Mouse (Mus musculus) A20 (cell line): ENCODE results near the gene Parp16.
"Not testable (repeated sequence)": the region's sequence is repeated elsewhere in the genome, so short reads cannot be mapped to it uniquely, and the experiment has no call there.

Experiments used
- DNase-seq: peaks from one replicate; pipeline ENCODE4 v3.0.0-alpha.2; 2011; ENCODE audit warnings: low read depth, low spot score

Gene Parp16

DNA sequence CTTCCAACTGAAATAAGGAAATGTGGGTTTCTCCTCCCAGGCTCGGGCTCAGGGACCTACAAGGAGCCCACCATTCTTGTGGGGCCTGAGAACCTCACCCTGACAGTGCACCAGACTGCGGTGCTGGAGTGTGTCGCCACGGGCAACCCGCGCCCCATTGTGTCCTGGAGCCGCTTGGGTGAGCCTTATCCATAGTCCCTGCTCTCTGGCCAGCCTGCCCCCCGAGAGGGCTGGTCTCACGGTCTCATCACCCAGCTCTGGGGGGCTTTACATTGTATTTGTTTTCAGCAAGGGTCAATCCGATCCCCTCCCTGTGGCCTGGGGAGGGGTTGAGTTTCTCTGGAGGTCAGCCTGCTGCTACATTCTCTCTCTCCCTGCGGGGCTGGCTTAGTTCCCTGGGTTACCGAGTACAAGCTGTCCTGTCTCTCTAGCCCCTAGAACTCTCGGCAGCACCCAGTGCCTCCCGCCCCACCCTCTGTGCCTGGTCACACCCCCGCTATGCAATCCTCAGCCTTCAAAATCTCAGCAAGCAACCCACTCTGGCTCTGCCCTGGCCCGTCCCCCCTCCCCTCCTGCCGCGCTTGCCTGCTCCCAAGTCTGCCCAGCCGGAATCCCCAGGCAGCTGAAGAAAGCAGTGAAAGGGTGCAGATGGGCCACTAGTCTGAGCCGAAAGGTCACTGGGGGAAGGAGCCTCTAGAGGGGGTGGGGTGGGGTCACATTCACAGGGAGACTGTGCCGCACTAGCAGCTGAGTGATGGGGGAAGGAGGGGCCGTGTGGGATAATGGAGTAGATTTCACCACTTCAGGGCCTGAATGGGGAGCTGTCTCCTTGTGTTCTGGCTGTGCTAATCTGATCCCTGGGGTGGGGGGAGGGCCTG, 16.6 kb upstream of the Parp16 start:
- DNase-seq, result no peak

DNA sequence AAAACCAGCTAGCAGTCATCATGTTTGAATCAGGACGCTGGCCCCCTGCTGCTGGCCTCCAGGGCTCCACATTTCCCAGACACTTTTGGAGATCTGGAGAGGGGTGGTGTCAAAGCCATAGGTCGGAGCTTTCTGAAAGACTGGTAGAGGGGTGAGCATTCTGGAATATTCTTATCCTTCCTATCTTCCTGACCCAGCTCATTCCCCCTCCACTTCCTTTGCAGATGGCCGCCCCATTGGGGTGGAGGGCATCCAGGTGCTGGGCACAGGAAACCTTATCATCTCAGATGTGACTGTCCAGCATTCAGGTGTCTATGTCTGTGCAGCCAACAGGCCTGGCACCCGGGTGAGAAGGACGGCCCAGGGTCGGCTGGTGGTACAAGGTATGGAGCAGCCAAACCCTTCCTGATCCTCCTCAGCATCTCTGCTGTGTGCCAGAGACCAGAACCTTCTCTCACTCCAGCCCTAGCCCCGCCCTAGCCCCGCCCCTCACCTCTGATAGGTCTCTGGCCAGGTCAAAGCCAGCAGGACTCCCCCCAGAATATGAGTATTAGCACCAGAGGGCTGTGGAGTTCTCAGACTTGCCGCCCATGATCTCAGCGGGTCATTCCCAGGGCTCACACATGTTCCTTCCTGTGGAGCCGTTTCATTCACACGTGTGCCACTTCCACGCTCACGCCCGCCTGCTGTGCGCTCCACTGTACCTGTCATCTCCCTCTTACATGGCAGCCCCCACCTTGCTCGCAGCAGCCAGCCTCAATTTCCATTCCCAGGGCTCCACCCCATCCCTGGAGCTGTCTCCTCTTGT, 15.1 kb upstream of the Parp16 start:
- DNase-seq, result peak; percentile 53

DNA sequence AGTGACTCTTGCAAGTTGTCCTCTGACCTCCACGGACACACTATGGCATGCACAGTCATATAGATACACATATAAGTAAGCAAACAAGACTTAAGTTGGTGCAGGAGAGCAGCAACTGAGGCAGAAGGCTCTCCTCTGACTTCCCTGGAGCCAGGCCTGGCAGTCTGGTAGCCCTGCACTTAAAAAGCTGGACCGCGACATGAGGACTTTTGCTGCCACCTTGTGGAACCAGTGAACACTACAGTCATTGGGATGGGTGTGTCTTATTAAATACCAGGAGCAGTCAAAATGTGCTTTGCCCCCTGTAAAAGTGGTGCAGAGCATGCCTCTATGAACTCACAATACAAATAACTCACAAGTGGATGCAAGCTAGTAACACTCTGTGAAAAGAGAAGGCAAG, 6.6 kb upstream of the Parp16 start:
- peak; percentile 83 for DNase-seq

DNA sequence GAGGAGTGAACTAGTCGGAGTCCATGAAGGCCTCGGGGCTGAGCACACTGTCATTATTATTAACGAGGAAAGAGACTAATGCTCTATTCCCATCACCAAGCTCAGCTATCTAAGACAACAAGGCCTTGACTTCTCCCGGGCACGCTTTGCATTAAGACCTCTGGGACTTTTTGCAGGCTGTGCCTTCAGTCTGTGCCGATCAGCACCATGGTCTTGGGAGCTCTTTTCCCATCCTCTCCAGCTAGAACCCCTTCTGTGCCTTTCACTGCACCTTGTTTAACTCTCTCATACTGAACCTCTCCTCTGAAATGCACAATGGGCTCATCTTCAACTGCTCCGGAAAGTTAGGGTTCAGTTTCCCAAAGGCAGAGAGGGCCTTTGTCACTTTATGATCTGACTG, 4.8 kb upstream of the Parp16 start:
- DNase-seq, result no peak

DNA sequence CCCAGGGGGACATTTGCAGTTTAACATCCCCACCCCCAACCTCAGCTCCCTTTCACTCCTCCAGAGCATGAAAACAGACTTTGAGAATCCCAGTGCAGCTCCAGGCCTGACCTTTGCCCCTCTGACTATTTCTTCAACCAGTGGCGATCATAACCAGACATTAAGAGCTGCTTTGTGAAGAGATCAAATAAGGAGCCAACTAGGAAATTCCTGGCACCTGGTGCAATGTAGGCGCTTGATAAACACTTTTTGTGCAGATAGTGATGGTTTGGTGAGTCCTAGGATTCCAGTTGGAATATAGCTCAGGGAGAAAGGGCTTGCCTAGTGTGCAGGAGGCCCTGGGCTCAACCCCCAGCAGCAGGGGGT, 3.8 kb upstream of the Parp16 start:
- DNase-seq, result no peak

DNA sequence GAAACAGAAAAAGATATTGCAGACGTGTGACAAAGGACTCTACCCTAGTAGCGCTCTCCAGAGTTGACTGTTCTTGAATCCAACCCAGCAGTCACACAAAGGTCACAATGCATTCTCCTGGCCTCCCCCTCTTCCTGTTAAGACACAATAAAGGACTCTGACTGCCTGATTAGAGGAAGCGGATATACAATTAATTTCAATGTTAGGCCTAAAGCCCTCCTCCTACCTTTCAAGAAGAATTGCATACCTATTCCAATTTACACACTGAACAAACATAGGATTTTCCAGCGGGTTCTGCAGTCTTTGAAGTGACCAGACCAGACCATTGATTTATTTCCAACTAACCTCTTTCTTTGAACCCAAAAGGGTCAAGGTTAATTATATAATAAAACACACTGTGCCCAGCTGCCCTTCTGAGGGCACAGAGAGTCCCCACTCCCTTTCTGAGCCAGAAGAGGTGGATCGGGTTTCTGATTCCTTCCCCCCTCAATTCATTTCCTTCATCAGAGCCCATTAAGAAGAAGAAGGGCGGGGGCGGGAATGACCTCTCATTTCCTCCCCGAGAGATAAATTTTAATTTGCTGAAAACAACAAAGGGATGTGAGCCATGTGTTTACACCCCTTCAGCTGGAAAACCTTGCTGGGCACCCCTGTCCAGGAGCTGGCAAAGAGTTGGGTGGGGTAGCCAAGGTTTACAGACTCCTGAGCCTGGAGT, 3.2 kb upstream of the Parp16 start:
- DNase-seq, result no peak

DNA sequence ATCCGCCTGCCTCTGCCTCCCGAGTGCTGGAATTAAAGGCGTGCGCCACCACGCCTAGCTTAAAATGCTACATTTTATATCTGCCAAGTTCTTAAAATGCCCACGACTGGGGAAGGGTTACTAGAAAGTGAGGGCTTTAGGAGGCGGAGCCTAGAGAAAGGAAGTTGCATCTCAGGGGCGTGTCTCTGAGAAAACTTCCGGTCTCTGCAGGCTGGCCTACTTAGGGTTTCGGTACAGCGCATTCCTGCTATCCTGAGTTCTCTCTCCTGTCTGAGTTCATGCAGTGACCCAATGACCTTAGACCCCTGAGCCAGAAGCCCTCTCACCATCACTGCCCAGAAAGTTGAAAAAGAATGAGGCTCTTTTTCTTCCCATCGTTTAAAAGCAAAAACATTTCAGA, 1.9 kb upstream of the Parp16 start:
- DNase-seq, result peak; percentile 80

DNA sequence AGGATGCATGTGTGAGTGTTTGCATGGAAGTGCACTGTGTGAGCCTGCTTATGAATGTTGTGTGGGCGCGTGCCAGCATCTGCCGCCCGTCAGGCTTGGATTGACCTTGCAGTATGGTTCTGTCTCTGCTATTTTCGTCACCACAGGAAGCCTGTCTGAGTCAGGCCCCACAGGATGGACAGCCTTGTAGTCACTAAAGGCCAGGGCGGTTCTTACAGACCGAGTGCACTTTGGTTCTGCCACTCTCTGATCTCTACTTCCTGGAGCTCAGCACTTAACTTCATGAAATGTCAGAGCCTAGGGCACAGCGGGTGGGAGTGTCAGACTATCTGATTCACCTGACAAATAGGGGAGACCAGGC, 448 bp downstream of the Parp16 start:
- peak; percentile 71 for DNase-seq

DNA sequence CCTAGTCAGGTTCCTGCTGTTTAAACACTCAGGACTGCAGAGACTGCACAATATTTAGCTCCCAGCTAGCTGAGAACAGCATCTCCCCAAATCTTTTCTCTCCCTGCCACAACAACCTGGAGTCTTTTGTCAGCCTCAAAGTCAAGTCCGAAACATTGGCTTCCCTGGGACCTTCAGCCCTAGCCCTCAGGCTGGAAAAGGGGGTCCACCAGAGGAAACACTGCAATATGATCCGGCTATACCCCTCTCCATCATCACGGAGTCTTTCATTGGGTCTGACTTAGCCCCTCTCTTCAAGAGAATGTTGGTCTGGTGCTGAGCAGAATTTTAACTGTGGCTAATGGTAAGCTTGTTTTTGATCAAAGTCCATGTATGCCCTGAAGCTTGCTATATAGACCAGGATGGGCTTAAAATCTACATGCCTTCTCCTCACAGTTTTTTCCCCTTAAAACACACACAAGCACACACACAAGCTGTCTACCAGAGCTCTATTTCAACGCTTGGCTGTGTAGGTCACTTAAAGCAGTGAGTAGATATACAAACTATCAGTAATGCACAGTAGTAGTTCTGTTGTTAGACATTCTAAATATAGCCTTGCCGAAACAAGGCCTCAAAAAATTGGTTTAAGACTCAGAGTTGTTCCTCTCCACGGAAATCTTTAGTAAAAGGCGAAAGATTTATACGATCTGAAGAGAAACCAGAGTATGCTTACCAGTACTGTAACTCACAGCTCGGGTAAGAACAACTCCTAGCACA, 1.0 kb downstream of the Parp16 start:
- peak; percentile 89 for DNase-seq

DNA sequence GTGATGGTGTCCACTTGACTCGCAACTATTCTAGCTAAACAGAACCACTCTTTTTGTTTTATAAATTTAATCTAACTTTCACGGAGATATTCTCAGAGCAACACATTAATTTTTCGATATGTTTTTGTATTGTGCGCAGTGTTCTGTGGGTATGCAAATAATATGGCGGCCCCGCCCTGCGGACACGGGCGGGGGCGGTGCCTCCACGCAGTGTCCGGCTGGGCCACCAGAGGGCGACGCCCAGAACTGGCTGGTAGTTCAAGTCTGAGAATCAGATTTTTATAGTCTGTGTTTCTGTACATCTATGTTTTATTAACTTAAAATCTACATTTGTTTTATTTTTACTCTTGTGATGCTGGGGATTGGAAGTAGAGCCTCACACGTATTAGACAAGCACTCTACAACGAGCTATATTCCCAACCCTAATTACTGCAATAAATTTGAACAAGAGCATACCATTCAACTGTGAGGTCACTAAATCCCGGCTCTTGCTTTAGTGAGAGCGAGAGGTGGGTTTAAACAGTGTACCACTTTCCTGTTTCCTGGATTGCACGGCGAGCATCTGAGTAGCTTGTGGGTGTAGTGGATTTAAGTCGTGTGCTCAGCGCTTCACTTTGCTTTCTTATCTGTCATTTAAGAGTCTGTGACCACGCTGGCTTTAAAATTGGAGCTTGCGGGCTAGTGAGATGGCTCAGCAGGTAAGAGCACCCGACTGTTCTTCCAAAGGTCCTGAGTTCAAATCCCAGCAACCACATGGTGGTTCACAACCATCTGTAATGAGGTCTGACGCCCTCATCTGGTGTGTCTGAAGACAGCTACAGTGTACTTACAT, 1.8 kb downstream of the Parp16 start:
- DNase-seq, result peak; percentile 94

DNA sequence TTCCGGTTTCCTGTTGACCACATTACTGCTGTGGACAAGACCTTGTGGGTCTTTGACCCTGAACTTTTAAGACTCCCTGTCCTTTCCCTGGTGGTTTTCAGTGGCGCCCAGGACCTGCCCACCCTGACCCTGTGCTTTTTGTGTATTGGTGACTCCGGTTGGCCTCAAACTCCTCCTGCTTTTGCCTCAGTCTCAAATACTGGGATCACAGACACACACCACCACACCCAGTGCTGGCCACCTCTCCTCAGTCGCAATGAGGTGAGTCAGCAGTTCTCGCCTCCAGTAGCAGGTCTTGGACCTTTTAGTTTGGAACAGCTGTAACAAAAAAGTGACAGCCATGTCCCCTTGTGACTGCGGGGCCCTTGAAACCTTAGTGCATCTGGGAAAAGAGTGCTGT, 2.7 kb downstream of the Parp16 start:
- no peak for DNase-seq

DNA sequence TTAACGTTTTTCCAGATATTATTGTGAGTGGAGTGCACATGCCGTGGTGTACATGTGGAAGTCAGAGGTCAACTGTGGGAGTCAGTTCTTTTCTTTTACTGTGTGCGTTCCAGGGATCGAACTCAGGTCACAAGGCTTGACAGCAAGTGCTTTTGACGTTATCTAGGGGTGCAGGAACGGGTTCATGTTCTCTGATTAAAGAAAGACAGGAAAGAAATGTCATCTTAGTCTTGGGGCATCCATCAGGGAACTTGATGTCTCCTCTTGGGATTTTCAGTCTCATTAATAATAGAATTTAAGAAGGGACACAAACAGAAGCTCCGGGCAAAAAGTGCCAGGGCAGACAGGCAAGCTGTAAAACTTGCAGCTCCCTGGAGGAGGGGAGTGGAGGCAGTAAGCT, 4.6 kb downstream of the Parp16 start:
- DNase-seq, result no peak

DNA sequence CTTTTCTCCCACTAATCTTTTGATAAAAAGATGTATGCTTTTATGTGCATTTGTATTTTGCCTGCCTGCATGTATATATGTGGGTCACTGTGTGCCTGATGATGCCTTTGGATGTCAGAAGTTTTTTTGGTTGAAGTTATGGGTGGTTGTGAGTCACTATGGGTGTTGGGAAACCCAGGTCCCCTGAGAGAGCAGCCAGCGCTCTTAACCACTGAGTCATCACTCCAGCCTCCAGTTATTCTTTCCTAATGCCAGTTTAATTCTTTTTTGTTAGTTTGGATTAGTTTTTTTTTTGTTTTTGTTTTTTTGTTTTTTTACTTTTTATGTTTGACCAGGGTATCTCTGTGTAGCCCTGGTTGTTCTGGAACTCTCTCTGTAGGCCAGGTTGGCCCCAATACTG, 5.5 kb downstream of the Parp16 start:
- DNase-seq, result no peak

DNA sequence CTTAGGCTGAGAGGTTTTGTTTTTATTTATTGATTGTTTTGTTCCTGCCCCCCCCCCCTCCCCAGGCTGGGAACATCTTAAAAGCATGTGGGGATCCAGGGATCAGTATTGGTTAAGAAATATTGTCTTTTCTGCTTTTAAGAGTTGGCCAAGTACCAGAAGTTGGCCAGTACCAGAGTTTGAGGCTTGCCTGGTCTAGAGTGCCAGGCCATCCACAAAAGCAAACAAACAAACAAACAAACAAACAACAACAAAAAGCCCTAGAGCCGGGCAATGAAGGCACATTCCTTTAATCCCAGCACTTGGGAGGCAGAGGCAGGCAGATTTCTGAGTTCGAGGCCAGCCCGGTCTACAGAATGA, 5.8 kb downstream of the Parp16 start:
- DNase-seq, result no peak

DNA sequence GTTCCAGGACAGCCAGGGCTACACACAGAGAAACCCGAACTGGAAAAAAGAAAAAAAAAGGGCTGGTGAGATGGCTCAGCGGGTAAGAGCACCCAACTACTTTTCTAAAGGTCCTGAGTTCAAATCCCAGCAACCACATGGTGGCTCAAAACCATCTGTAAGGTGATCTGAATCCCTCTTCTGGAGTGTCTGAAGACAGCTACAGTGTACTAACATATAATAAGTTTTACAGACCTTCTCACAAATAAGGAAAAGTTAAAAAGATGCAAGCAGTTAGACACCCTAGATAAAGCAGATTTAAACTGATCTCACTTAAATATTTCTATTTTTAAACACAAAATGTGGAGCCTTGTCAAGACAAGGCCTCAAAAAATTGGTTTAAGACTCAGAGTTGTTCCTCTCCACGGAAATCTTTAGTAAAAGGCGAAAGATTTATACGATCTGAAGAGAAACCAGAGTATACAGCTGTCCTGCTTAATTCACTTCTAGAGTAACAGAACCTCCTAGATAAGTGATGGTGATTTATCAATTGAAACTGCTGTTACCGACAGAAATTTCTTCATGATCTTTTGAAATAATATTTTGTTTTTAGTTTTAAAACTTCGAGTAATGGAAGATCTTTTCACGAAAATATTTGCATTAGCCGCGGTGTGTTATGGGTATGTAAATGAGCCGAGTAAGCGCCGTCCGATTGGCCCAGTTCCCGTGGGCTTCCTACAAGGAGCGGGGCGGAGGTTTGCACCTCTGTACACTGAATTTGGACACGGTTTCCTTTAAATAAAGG, 6.4 kb downstream of the Parp16 start:
- peak; percentile 94 for DNase-seq

DNA sequence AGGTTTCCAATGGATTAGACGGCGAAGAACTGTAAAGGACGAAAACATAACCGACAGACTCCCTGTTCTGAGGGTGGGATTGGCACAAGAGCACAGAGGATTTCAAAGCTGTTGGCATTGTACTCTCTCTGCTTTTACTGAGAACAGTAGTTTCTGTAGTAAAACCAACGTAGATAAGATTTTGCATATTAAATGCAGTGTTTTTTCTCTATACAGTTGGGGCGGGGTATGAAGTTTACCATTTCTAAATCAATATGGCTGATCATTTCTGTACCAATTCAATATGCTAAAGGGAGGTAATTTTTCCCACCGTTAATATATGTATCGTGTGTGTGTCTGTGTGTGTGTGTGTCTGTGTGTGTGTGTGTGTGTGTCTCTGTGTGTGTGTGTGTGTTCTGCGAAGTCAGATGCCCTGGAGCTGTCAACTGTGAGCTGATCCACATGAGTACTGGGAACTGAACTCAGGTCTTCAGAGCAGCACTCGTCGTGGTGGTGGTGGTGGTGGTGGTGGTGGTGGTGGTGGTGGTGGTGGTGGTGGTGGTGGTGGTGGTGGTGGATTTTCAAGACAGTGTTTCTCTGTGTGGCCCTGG, 7.1 kb downstream of the Parp16 start:
- no peak for DNase-seq

DNA sequence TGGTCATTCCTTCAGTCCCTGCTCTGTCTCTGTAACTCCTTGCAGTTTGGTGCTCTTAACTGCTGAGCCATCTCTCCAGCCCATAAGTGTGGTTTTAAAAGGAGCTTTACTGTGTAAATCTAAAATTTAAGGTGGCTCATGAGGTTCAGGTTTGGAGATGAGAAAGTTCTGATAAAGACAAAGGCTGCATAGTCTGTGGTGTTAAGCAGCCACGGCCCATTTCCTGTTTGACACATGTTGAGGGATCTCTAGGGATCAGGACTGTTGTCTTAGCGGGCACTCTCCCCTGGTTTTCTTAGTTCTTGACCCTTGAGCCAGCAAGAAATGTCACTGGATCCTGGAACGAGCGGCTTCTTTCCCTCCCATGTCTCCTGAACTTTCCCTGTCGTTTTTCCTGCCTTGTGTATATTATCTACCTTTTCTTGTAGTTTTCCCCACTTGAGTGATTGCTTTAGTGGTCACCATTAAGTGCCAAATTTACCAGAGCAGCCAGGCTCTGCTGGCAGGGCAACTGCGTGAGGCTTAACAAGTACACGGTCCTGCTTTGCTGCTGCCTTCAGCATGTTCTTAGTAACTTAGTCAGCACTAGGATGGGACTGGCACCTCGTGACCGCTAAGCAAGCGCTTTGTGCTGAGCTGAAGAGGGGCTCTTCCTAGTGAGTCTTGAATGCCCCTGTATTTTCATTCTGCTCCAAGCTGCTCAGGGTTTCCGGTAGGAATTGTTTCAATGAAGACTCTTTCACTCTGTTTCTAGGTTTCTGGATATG, 10.1 kb downstream of the Parp16 start:
- DNase-seq, result no peak

DNA sequence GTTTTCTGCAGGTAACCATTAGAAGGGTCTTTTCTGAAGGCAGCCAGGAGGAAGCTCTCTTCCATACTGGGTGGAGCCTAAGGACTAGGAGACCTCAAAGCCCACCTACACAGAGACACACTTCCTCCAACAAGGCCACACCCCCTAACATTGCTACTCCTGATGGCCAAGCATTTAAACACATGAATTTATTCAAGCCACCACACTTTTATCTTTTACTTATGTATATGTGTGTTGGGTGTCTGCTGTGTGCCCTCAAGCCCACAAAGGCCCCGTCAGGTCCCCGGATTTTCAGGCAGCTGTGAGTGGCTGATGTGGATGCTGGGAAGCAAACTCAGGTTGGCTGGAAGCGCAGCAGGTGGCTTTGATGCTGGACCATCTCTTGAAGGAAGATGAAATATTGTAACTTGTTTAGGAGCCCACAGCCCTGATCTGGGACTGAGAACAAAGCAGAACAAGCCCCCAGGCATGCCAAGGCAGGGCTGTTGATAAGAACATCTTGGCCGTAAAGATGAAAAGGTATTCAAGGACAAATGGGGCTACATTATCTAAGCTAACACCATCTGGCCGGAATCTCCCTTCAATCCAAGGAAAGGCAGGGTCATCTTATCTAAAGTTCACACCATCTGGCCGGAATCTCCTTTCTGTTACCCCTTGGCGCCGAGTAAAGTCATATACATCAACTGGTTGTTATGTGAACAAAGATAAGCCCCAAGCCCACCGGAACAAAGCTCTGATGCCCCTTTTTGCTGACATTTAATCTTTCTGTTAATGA, 12.1 kb downstream of the Parp16 start:
- not testable (repeated sequence) for DNase-seq
